Mouse (Mus musculus) ES-E14 (cell line): ENCODE measurements around the gene Rgs6. TPM values are rescaled to one million over a fixed set of nuclear protein-coding genes. Genes with fewer than 3 reads are reported as not detected.

Experiments used
- DNase-seq: peaks from one replicate; pipeline ENCODE4 v3.0.0-alpha.2; 2013; ENCODE audit warnings: low read depth, low spot score
- H3K27ac ChIP-seq: 2 replicates; pipeline ENCODE4 v1.5.1; 2012; ENCODE audit warnings: low read depth, mild to moderate bottlenecking, low read length, moderate library complexity, mixed read lengths; ENCODE audit not compliant: poor library complexity, insufficient read depth, severe bottlenecking
- H3K36me3 ChIP-seq: 2 replicates; pipeline ENCODE4 v1.6.1; 2012; ENCODE audit warnings: mild to moderate bottlenecking, low read length, moderate library complexity, mixed read lengths; ENCODE audit not compliant: control insufficient read depth, poor library complexity, insufficient read depth, severe bottlenecking
- H3K4me1 ChIP-seq, 2 experiments: fragments of 150-350 bp in 1 of 2; sonication (generic) in 1 of 2; 2 replicates each; pipeline ENCODE4 v1.6.1; 2012; ENCODE audit warnings: low read length in 2 of 2, mild to moderate bottlenecking in 1 of 2, mixed read lengths in 1 of 2; ENCODE audit not compliant: control insufficient read depth in 2 of 2, insufficient read depth in 2 of 2, poor library complexity in 1 of 2
- H3K4me3 ChIP-seq, 2 experiments: fragments of 150-350 bp in 1 of 2; sonication (generic) in 1 of 2; 2 replicates each; pipeline ENCODE4 v1.5.1; 2012; ENCODE audit warnings: low read length in 2 of 2, low read depth in 1 of 2, mild to moderate bottlenecking in 1 of 2, mixed read lengths in 1 of 2; ENCODE audit not compliant: insufficient read depth in 1 of 2, poor library complexity in 1 of 2, severe bottlenecking in 1 of 2
- H3K9ac ChIP-seq: 2 replicates; pipeline ENCODE4 v1.6.1; 2012; ENCODE audit warnings: low read depth, mild to moderate bottlenecking, low read length, mixed read lengths; ENCODE audit not compliant: poor library complexity, insufficient read depth, severe bottlenecking
- H3K9me3 ChIP-seq: fragments of 150-350 bp; sonication (generic); 2 replicates; pipeline ENCODE4 v1.6.1; 2012; ENCODE audit warnings: low read depth, mild to moderate bottlenecking, low read length; ENCODE audit not compliant: control insufficient read depth, insufficient read depth
- CHD2 ChIP-seq: IDR thresholded peaks from 2 replicates; pipeline ENCODE4 v1.6.1; 2014; ENCODE audit warnings: mild to moderate bottlenecking, low read depth, low read length, inconsistent platforms
- HCFC1 ChIP-seq: IDR thresholded peaks from 2 replicates; pipeline ENCODE4 v1.6.1; 2012; ENCODE audit warnings: low read length, inconsistent platforms, borderline replicate concordance; ENCODE audit not compliant: insufficient read depth
- MAFK ChIP-seq: IDR thresholded peaks from 2 replicates; pipeline ENCODE4 v1.6.1; 2014; ENCODE audit warnings: mild to moderate bottlenecking, low read depth, low read length, inconsistent platforms; ENCODE audit not compliant: insufficient read depth
- ZC3H11A ChIP-seq: IDR thresholded peaks from 2 replicates; pipeline ENCODE4 v1.6.1; 2012; ENCODE audit warnings: low read depth, mild to moderate bottlenecking, inconsistent platforms, low read length, borderline replicate concordance
- ZNF384 ChIP-seq: IDR thresholded peaks from 2 replicates; pipeline ENCODE4 v1.6.1; 2012; ENCODE audit warnings: low read depth, low read length, inconsistent platforms
- in situ Hi-C, 2 experiments: fragments of 600-800 bp; cut with MboI; formaldehyde crosslinking; loops; one replicate each; pipeline ENCODE4 v1.15.1; 2025; ENCODE audit warnings: low sequenced_read_pairs in 2 of 2, inconsistent platforms in 1 of 2; ENCODE audit not compliant: unreplicated experiment in 2 of 2
- total RNA-seq: library from RNA; depleted of rRNA; stranded (reverse); fragments of 300-350 nt; gene quantifications from 2 replicates; pipeline ENCODE4 v1.2.3, GENCODE M21; 2012

The Rgs6 gene
- total RNA-seq, 1 experiment: 0.49 TPM

DNA sequence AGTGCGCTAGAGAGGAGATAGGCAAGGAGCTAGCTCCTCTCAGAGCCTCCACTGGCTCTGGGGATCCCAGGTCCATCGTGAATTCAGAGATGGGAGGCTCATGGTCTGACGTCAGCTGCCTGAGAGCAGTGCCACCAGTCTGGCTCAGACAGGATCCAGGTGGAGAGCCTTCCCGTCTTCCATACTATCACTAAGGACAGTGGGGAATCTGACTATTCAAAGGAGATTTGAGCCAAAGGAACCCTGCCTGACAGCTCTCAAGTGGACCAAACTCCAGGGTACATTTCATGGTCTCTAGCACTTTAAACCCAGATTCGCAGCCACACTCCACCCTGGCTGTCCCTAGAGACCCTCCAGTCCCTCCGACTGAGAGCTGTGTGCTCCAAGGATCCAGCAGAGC, 618.8 kb downstream of the Rgs6 start:
- no peak for DNase-seq
- Histone ChIP-seq H3K4me3 (no peak overlapping the region), H3K27ac (no peak overlapping the region), H3K9ac (no peak overlapping the region), H3K9me3 (no peaks in the 10 kb centered on the region), H3K4me1 (peaks cover 4 to 23% of the 10 kb centered on the region in 2 experiments; a peak in 3 of 4 replicates), H3K36me3 (no peaks in the 10 kb centered on the region)
- no peak for TF ChIP-seq CHD2
- TF ChIP-seq HCFC1: no peak
- in situ Hi-C loops: no loop called here

DNA sequence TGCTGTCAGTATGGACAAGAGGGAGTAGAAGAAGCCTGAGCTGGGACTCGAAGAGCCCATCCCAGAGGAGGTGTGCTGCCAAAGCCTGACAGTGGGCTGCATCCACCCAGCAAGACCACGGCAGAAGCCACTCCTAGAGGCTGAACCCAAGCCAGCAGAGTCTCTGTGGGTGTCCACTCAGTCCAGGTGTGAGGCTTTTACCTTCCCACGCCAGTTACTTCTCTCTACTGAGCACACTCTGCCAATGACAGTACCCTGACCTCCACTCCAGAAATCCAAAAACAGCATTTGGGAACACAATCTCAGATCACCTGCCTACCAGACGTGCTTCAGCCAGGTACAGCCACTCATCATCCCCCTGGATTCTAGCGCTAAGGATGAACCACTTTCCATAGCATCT, 619.4 kb downstream of the Rgs6 start:
- in situ Hi-C loops: no loop called here
- Histone ChIP-seq H3K9ac (no peak overlapping the region), H3K27ac (no peak overlapping the region), H3K4me1 (peaks cover 4 to 23% of the 10 kb centered on the region in 2 experiments; a peak in 3 of 4 replicates), H3K9me3 (no peaks in the 10 kb centered on the region), H3K4me3 (no peak overlapping the region), H3K36me3 (no peaks in the 10 kb centered on the region)
- DNase-seq: no peak
- no peak for TF ChIP-seq ZC3H11A
- no peak for TF ChIP-seq CHD2
- TF ChIP-seq ZNF384: no peak
- no peak for TF ChIP-seq HCFC1
- no peak for TF ChIP-seq MAFK

DNA sequence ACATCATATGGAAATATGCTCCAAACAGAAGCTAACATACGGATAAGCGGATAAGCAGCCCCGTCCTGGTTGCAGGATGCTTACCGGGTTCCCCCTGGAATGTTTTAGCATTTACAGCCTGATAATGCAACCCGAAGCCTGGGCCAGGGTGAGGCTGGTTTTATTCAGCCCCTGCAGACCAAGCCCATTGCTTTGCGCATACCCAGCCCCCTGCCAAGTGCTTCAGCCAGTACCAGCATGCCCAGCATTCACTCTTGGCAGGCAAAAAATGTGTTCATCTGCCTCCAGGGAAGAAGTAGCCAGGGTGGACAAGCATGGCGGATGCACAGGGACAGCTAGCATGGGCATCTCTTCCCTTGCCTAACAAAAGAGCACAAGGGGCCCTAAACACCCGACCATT, 619.9 kb downstream of the Rgs6 start:
- Histone ChIP-seq H3K4me1 (peaks cover 4 to 23% of the 10 kb centered on the region in 2 experiments; a peak in 3 of 4 replicates), H3K27ac (no peak overlapping the region)
- TF ChIP-seq MAFK (no peak), ZNF384 (no peak), ZC3H11A (no peak), CHD2 (no peak), HCFC1 (no peak)

DNA sequence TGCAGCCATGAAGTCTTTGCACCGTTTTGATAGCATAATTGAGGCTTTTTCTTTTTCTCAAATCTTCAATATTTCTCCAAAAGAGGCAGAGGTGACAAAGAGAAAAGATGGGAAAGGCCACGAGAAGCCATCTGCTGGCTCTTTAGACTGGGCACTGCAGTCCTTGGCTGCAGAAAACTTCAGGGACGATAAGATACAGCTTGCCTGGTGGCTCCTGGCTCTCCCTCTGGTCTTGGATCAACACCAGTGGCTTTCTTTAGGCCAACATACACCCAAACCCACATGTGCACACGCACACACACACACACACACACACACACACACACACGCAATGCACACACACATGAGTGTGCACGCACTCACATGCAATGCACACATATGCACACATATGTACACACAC, 620.7 kb downstream of the Rgs6 start:
- in situ Hi-C loops: no loop called here
- Histone ChIP-seq H3K9me3 (no peaks in the 10 kb centered on the region), H3K4me1 (peaks cover 4 to 23% of the 10 kb centered on the region in 2 experiments; a peak in 3 of 4 replicates), H3K9ac (no peak overlapping the region), H3K36me3 (no peaks in the 10 kb centered on the region), H3K27ac (no peak overlapping the region), H3K4me3 (no peak overlapping the region)
- DNase-seq: no peak
- TF ChIP-seq ZNF384 (no peak), HCFC1 (no peak), MAFK (no peak), ZC3H11A (no peak), CHD2 (no peak)

More for the DNA sequence above, 619.9 kb downstream of the Rgs6 start:
- in situ Hi-C loops: no loop called here
- Histone ChIP-seq H3K9me3 (no peaks in the 10 kb centered on the region), H3K36me3 (no peaks in the 10 kb centered on the region), H3K9ac (no peak overlapping the region), H3K4me3 (no peak overlapping the region)
- no peak for DNase-seq

DNA sequence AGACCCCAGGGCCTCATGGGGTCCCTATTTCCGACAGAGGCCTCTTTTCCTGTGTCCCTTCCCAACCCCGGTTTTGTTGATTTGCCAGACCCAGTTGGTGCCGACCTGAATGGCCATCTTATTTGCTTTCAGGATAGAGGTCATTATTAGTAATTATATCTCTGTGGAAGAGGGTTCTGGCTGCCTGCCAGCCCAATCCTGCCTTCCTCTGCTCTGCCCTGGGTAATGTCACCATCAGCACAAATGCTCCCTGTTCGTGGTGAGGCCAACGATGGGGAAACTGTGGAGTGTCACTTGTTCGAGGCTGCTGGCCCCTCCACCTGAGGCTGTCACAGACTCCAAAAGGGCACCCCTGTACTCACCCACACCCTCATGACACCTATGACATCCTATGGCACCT, 621.4 kb downstream of the Rgs6 start:
- TF ChIP-seq MAFK (no peak), CHD2 (no peak), ZC3H11A (no peak), ZNF384 (no peak), HCFC1 (no peak)
- Histone ChIP-seq H3K27ac (no peak overlapping the region), H3K9me3 (no peaks in the 10 kb centered on the region), H3K9ac (no peak overlapping the region), H3K4me1 (peaks cover 4 to 23% of the 10 kb centered on the region in 2 experiments; a peak in 3 of 4 replicates), H3K4me3 (no peak overlapping the region), H3K36me3 (no peaks in the 10 kb centered on the region)
- in situ Hi-C loops: no loop called here
- DNase-seq: no peak
